Mouse (Mus musculus) forebrain, embryonic 10.5 days (tissue): ENCODE measurements around the gene Arl13a. TPM values are rescaled to one million over a fixed set of nuclear protein-coding genes. Genes with fewer than 3 reads are reported as not detected.
"Not testable (repeated sequence)": the region's sequence is repeated elsewhere in the genome, so short reads cannot be mapped to it uniquely, and the experiment has no call there.

Source experiments
- DNase-seq: peaks from one replicate; pipeline ENCODE4 v3.0.0-alpha.2; 2017; ENCODE audit warnings: low spot score; ENCODE audit errors: extremely low spot score
- H3K27ac ChIP-seq: fragments of 300-500 bp; sonication (generic); 2 replicates; pipeline ENCODE4 v1.5.1; 2016; ENCODE audit warnings: mild to moderate bottlenecking
- H3K27me3 ChIP-seq: fragments of 300-500 bp; sonication (generic); 2 replicates; pipeline ENCODE4 v1.6.1; 2016; ENCODE audit warnings: mild to moderate bottlenecking; ENCODE audit not compliant: poor library complexity, severe bottlenecking
- H3K36me3 ChIP-seq: fragments of 300-500 bp; sonication (generic); replicated peaks from 2 replicates; pipeline ENCODE4 v1.6.1; 2016; ENCODE audit warnings: mild to moderate bottlenecking, moderate library complexity
- H3K4me1 ChIP-seq: fragments of 300-500 bp; sonication (generic); 2 replicates; pipeline ENCODE4 v1.6.1; 2016
- H3K4me3 ChIP-seq: fragments of 300-500 bp; sonication (generic); 2 replicates; pipeline ENCODE4 v1.5.1; 2016; ENCODE audit warnings: mild to moderate bottlenecking, moderate library complexity
- H3K9me3 ChIP-seq: fragments of 300-500 bp; sonication (generic); 2 replicates; pipeline ENCODE4 v1.6.1; 2016; ENCODE audit warnings: mild to moderate bottlenecking, moderate library complexity
- WGBS: fragments of 180-500 bp; shearing (Covaris S2); methylation state at CpG from one replicate; pipeline ENCODE4 v1.1.7; 2016; 5-methylcytosine and 5-hydroxymethylcytosine counted together
- polyA plus RNA-seq: library from polyadenylated mRNA; unstranded; fragments of >200 nt; fragmentation: Nextera tagmentation; extraction: Ambion mirVana; gene quantifications from 2 replicates; pipeline ENCODE4 v1.2.1, GENCODE M21; 2016

Gene Arl13a
- not detected in 2 replicates for polyA plus RNA-seq

GRCm38 (mm10) chrX:134187201-134187600 is at the start of gene Arl13a:
Gene Arl13a (plus strand): TSS chrX:134187501.
- not testable (repeated sequence) for H3K9me3 ChIP-seq, H3K36me3 ChIP-seq, DNase-seq, H3K4me1 ChIP-seq, H3K27ac ChIP-seq, H3K4me3 ChIP-seq
- H3K27me3 ChIP-seq = peaks cover 58% of the 10 kb centered on the region
- 95% methylated on average over 9 of the region's 9 CpGs for WGBS

- H3K4me1 ChIP-seq = no peaks in the 10 kb centered on the region
- H3K27me3 ChIP-seq = peaks cover 69% of the 10 kb centered on the region
- 89% methylated on average over 6 of the region's 6 CpGs for WGBS
- no peak overlapping the region for H3K27ac ChIP-seq
- H3K36me3 ChIP-seq = no peaks in the 10 kb centered on the region
- H3K4me3 ChIP-seq = no peak overlapping the region
- DNase-seq = no peak
- H3K9me3 ChIP-seq = no peaks in the 10 kb centered on the region
Measured at GRCm38 (mm10) chrX:134140024-134140423, 47.3 kb upstream of the Arl13a start.

- no peaks in the 10 kb centered on the region for H3K36me3 ChIP-seq
- no peak overlapping the region for H3K4me3 ChIP-seq
- no peaks in the 10 kb centered on the region for H3K4me1 ChIP-seq
- no peaks in the 10 kb centered on the region for H3K9me3 ChIP-seq
- WGBS = 95% methylated on average over 1 of the region's 1 CpGs
- DNase-seq = no peak
- H3K27me3 ChIP-seq = peaks cover 55% of the 10 kb centered on the region
- no peak overlapping the region for H3K27ac ChIP-seq
Measured at GRCm38 (mm10) chrX:134141551-134141950, 45.8 kb upstream of the Arl13a start.

- WGBS = 80% methylated on average over 4 of the region's 4 CpGs
- Histone ChIP-seq H3K27me3 (peaks cover 53% of the 10 kb centered on the region), H3K4me3 (no peak overlapping the region), H3K36me3 (no peaks in the 10 kb centered on the region), H3K9me3 (no peaks in the 10 kb centered on the region), H3K4me1 (no peaks in the 10 kb centered on the region), H3K27ac (no peak overlapping the region)
- DNase-seq = no peak
Measured at GRCm38 (mm10) chrX:134141986-134142385, 45.3 kb upstream of the Arl13a start.

GRCm38 (mm10) chrX:134158151-134158550 is 29.1 kb upstream of the Arl13a start:
- Histone ChIP-seq H3K4me3 (no peak overlapping the region), H3K36me3 (no peaks in the 10 kb centered on the region), H3K27me3 (peaks cover 59% of the 10 kb centered on the region), H3K27ac (no peak overlapping the region), H3K9me3 (no peaks in the 10 kb centered on the region), H3K4me1 (peaks cover 10% of the 10 kb centered on the region)
- 41% methylated on average over 7 of the region's 7 CpGs for WGBS
- no peak for DNase-seq

- Histone ChIP-seq H3K9me3 (no peaks in the 10 kb centered on the region), H3K27me3 (peaks cover 58% of the 10 kb centered on the region)
- WGBS = 86% methylated on average over 2 of the region's 2 CpGs
Measured at GRCm38 (mm10) chrX:134160442-134160841, 26.9 kb upstream of the Arl13a start.

GRCm38 (mm10) chrX:134162043-134162720 is 25.1 kb upstream of the Arl13a start, which contains the start of gene Xkrx:
Gene Xkrx (minus strand): TSS chrX:134162076.
- peaks cover 60% of the 10 kb centered on the region for H3K27me3 ChIP-seq
- WGBS = 36% methylated on average over 16 of the region's 16 CpGs

More at GRCm38 (mm10) chrX:134160442-134160841, 26.9 kb upstream of the Arl13a start:
- H3K27ac ChIP-seq = no peak overlapping the region
- DNase-seq = no peak
- H3K36me3 ChIP-seq = no peaks in the 10 kb centered on the region
- H3K4me3 ChIP-seq = no peak overlapping the region
- H3K4me1 ChIP-seq = peaks cover 14% of the 10 kb centered on the region

GRCm38 (mm10) chrX:134162826-134163225 is 24.5 kb upstream of the Arl13a start:
- peaks cover 14% of the 10 kb centered on the region for H3K4me1 ChIP-seq
- peaks cover 57% of the 10 kb centered on the region for H3K27me3 ChIP-seq
- no peak for DNase-seq
- H3K9me3 ChIP-seq = no peaks in the 10 kb centered on the region
- H3K36me3 ChIP-seq = no peaks in the 10 kb centered on the region
- H3K4me3 ChIP-seq = peak overlapping the region; percentile 43
- WGBS = 20% methylated on average over 11 of the region's 11 CpGs
- H3K27ac ChIP-seq = no peak overlapping the region

More at GRCm38 (mm10) chrX:134162043-134162720, 25.1 kb upstream of the Arl13a start, which contains the start of gene Xkrx:
- Histone ChIP-seq H3K4me3 (peak within 1 kb of the TSS; percentile 43), H3K36me3 (no peaks in the 10 kb centered on the region), H3K9me3 (no peaks in the 10 kb centered on the region), H3K4me1 (peaks cover 14% of the 10 kb centered on the region), H3K27ac (no peak within 1 kb of the TSS)
- no peak for DNase-seq

GRCm38 (mm10) chrX:134163484-134163883 is 23.8 kb upstream of the Arl13a start:
- H3K4me1 ChIP-seq = peaks cover 14% of the 10 kb centered on the region
- H3K27ac ChIP-seq = no peak overlapping the region
- H3K36me3 ChIP-seq = no peaks in the 10 kb centered on the region
- no peak for DNase-seq
- WGBS = 63% methylated on average over 4 of the region's 4 CpGs
- H3K9me3 ChIP-seq = no peaks in the 10 kb centered on the region
- H3K27me3 ChIP-seq = peaks cover 54% of the 10 kb centered on the region
- H3K4me3 ChIP-seq = no peak overlapping the region; the same call in 1 of the 2 replicates

GRCm38 (mm10) chrX:134170584-134170983 is 16.7 kb upstream of the Arl13a start:
- WGBS = 91% methylated on average over 1 of the region's 1 CpGs

GRCm38 (mm10) chrX:134174699-134175098 is 12.6 kb upstream of the Arl13a start:
- Histone ChIP-seq H3K9me3 (no peaks in the 10 kb centered on the region), H3K27ac (no peak overlapping the region), H3K36me3 (no peaks in the 10 kb centered on the region), H3K27me3 (peaks cover 39% of the 10 kb centered on the region), H3K4me3 (no peak overlapping the region), H3K4me1 (no peaks in the 10 kb centered on the region)
- WGBS = 86% methylated on average over 1 of the region's 1 CpGs
- DNase-seq = no peak

More at GRCm38 (mm10) chrX:134170584-134170983, 16.7 kb upstream of the Arl13a start:
- H3K27ac ChIP-seq = no peak overlapping the region
- no peak for DNase-seq
- H3K4me3 ChIP-seq = no peak overlapping the region
- H3K27me3 ChIP-seq = peaks cover 28% of the 10 kb centered on the region
- no peaks in the 10 kb centered on the region for H3K36me3 ChIP-seq
- H3K4me1 ChIP-seq = no peaks in the 10 kb centered on the region
- H3K9me3 ChIP-seq = no peaks in the 10 kb centered on the region

GRCm38 (mm10) chrX:134208491-134208890 is 21.2 kb downstream of the Arl13a start:
- H3K4me3 ChIP-seq = no peak overlapping the region
- H3K27ac ChIP-seq = no peak overlapping the region
- 85% methylated on average over 2 of the region's 2 CpGs for WGBS
- H3K36me3 ChIP-seq = no peaks in the 10 kb centered on the region
- no peaks in the 10 kb centered on the region for H3K9me3 ChIP-seq
- peaks cover 33% of the 10 kb centered on the region for H3K27me3 ChIP-seq
- DNase-seq = no peak
- H3K4me1 ChIP-seq = no peaks in the 10 kb centered on the region

GRCm38 (mm10) chrX:134211151-134211642 is 23.9 kb downstream of the Arl13a start:
- Histone ChIP-seq H3K4me3 (no peak overlapping the region), H3K27ac (no peak overlapping the region), H3K27me3 (peaks cover 41% of the 10 kb centered on the region), H3K36me3 (no peaks in the 10 kb centered on the region), H3K4me1 (no peaks in the 10 kb centered on the region), H3K9me3 (no peaks in the 10 kb centered on the region)
- WGBS = 86% methylated on average over 7 of the region's 7 CpGs
- no peak for DNase-seq
